Mouse (Mus musculus) liver, embryonic 14.5 days (tissue): ENCODE measurements around the gene 3110040M04Rik.

ENCODE experiments used
- CTCF ChIP-seq: IDR thresholded peaks from 2 replicates; pipeline ENCODE4 v1.5.1; 2016; ENCODE audit warnings: antibody characterized with exemption, low read depth, control low read depth
- EP300 ChIP-seq: IDR thresholded peaks from 2 replicates; pipeline ENCODE4 v1.6.1; 2016; ENCODE audit warnings: antibody characterized with exemption, low read depth

DNA sequence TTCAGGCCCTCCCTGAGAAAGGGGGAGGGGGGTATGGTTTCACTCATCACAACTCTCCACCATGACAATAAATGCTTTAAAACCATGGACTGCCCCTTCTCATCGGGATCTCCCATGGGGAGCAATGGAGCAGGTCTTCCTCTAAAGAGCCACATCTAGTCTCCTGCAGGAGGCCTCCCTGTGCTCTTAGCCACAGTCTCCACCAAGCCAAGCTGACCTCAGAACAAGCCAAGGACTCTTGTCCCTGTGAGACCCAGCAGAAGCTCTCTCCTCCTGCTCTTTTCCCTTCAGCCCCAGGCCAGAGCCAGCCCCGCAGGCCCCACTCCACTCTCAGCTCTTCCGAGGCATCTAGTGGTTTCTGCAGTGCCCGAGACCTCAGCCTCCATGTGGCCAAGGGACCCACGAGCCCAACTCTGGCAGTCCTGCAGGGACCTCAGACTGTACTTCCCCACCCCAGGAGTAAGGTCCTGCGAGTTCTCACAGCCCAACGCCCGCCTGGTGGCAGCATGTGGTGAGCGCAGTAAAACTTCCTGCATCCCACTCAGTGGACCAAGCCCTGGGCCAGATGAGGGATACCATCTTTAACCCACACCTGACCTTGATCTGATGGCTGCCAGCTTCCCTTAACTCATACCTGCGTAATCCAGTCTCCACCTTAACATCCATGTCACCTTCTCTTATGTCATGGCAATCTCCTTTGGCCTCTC, 18.8 kb downstream of the 3110040M04Rik start:
- TF ChIP-seq CTCF (0 out of 2 replicates have a peak, but pooled peaks have one; percentile 12), EP300 (no peak)
